Mouse (Mus musculus) myocyte (in vitro differentiated cells): ENCODE measurements at regions not wholly inside any gene's neighbourhood (a gene's known extent, or its start where the extent isn't known, plus 50 kb on each side); places are given as distances from the start of the nearest gene placed in this dataset.
A peak's percentile ranks its signal among the peaks of the same experiment; 100 is the strongest.

Source experiments
- H3K27me3 ChIP-seq: one replicate; pipeline ENCODE4 v1.6.1; 2011; ENCODE audit not compliant: control insufficient read depth, insufficient read depth, insufficient read length
- H3K36me3 ChIP-seq: one replicate; pipeline ENCODE4 v1.6.1; 2011; ENCODE audit not compliant: control insufficient read depth, insufficient read depth
- H3K4me2 ChIP-seq: one replicate; pipeline ENCODE4 v1.6.1; 2011; ENCODE audit warnings: low read depth, control low read depth
- H3K4me3 ChIP-seq: one replicate; pipeline ENCODE4 v1.5.1; 2011; ENCODE audit warnings: mild to moderate bottlenecking, control low read depth, moderate library complexity
- H3K79me2 ChIP-seq: one replicate; pipeline ENCODE4 v1.6.1; 2011; ENCODE audit not compliant: control insufficient read depth, insufficient read depth
- H3ac ChIP-seq: one replicate; pipeline ENCODE4 v1.6.1; 2011; ENCODE audit not compliant: control insufficient read depth, insufficient read length
- CEBPB ChIP-seq: IDR thresholded peaks from 2 replicates; pipeline ENCODE4 v1.6.1; 2011; ENCODE audit warnings: mild to moderate bottlenecking, moderate library complexity; ENCODE audit not compliant: poor library complexity, insufficient read depth, severe bottlenecking
- E2F4 ChIP-seq: IDR thresholded peaks from one replicate; pipeline ENCODE4 v1.6.1; 2011; ENCODE audit warnings: mild to moderate bottlenecking, control low read depth, moderate library complexity; ENCODE audit not compliant: insufficient read depth
- MAX ChIP-seq: IDR thresholded peaks from one replicate; pipeline ENCODE4 v1.6.1; 2011; ENCODE audit warnings: low read depth, mild to moderate bottlenecking, control low read depth
- MYOD1 ChIP-seq, 3 experiments: IDR thresholded peaks; one replicate each; pipeline ENCODE4 v1.6.1; 2011; ENCODE audit warnings: control low read depth in 2 of 3, low read depth in 2 of 3, mild to moderate bottlenecking in 2 of 3, moderate library complexity in 1 of 3; ENCODE audit not compliant: insufficient read length in 2 of 3, control insufficient read depth in 1 of 3
- MYOG ChIP-seq, 3 experiments: IDR thresholded peaks; one replicate each; pipeline ENCODE4 v1.6.1; 2011; ENCODE audit warnings: control low read depth in 2 of 3, low read depth in 2 of 3, mild to moderate bottlenecking in 2 of 3; ENCODE audit not compliant: insufficient read length in 2 of 3, control insufficient read depth in 1 of 3, insufficient read depth in 1 of 3
- POLR2A ChIP-seq: IDR thresholded peaks from one replicate; pipeline ENCODE4 v1.6.1; 2011; ENCODE audit warnings: low read depth, mild to moderate bottlenecking, control low read depth, moderate library complexity; ENCODE audit not compliant: insufficient read length
- POLR2AphosphoS2 ChIP-seq: IDR thresholded peaks from one replicate; pipeline ENCODE4 v1.6.1; 2011; ENCODE audit warnings: low read depth, control low read depth; ENCODE audit not compliant: insufficient read length
- REST ChIP-seq: IDR thresholded peaks from one replicate; pipeline ENCODE4 v1.6.1; 2011; ENCODE audit warnings: mild to moderate bottlenecking, control low read depth, moderate library complexity; ENCODE audit not compliant: insufficient read depth, insufficient read length
- SRF ChIP-seq: IDR thresholded peaks from one replicate; pipeline ENCODE4 v1.6.1; 2011; ENCODE audit warnings: low read depth; ENCODE audit not compliant: control insufficient read depth, insufficient read length
- TCF12 ChIP-seq: IDR thresholded peaks from one replicate; pipeline ENCODE4 v1.6.1; 2011; ENCODE audit warnings: mild to moderate bottlenecking, control low read depth; ENCODE audit not compliant: poor library complexity, insufficient read depth, severe bottlenecking
- TCF3 ChIP-seq: IDR thresholded peaks from one replicate; pipeline ENCODE4 v1.6.1; 2011; ENCODE audit warnings: low read depth, control low read depth; ENCODE audit not compliant: insufficient read length
- USF1 ChIP-seq: IDR thresholded peaks from one replicate; pipeline ENCODE4 v1.6.1; 2011; ENCODE audit warnings: low read depth, mild to moderate bottlenecking, control low read depth, moderate library complexity

DNA sequence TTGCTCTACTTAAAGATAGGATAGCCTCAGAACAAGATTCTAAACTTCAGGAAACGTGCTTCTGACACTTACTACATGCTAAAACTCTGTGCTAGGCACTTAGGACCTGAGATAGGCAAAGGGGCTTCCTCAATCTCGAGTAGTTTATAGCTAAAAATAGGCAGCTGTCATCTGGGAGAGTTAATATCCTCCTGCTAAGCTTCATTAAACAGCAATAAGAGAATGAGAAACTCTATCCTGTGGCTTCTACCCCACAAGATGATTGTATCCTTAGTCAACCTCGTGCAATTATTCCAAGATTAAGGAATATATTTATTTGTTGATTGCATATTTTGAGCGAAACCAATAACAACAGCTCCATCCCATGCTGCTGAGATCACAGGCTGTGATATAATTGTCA, 85.4 kb upstream of the Cav2 start:
- H3ac ChIP-seq, result no peak overlapping the region
- no peak for TF ChIP-seq POLR2AphosphoS2
- no peak for TF ChIP-seq SRF
- no peak for TF ChIP-seq POLR2A
- no peak for TF ChIP-seq TCF12
- TF ChIP-seq USF1, result no peak
- no peak for TF ChIP-seq MAX
- TF ChIP-seq REST, result no peak
- TF ChIP-seq E2F4, result no peak
- no peak for TF ChIP-seq CEBPB
- no peak for TF ChIP-seq TCF3
- no peak for TF ChIP-seq MYOD1 (IDR thresholded peaks at IDR 0.05; ENCODE audit: control insufficient read depth in 1 of 3, insufficient read length in 2 of 3, low read depth in 2 of 3)
- TF ChIP-seq MYOG (IDR thresholded peaks at IDR 0.05; ENCODE audit: control insufficient read depth in 1 of 3, insufficient read depth in 1 of 3, insufficient read length in 2 of 3, low read depth in 2 of 3), result no peak

DNA sequence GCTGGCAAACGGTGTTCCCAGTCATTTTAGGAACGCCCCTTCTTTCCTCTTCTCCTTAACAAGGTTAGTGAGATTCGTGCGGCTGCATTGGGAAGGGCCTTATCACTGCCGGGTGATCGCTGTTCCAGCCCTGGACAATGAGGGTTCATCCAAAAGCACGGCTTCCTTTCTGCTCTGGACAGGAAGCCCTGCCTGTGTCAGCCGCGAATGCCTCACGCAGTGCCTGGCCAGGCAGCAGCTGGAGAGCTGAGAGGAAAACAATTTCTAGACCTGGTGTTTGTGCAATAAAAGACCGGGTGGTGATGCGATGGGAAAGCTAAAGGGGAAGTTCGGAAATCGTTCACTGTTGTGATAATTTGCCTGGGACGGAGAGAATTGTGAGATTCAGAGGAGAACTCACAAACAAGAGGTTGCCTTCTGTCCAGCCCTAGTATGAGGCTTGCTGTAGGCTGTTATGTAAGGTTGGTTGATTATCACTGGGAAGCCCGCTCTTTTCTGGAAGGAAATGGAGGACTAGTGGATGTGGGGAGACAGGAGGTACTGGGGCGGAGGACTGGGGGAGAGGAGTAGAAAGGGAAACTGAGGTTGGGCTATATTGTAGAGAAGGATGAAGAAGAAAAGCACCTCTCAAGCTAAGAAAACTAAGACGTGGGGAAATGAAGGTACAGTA, 83.1 kb upstream of the Cav2 start:
- H3K4me3 ChIP-seq, result no peak overlapping the region
- no peak overlapping the region for H3ac ChIP-seq
- H3K27me3 ChIP-seq, result no peaks in the 10 kb centered on the region
- H3K36me3 ChIP-seq, result no peaks in the 10 kb centered on the region
- no peak overlapping the region for H3K4me2 ChIP-seq
- TF ChIP-seq CEBPB (no peak), POLR2AphosphoS2 (no peak), POLR2A (no peak), E2F4 (no peak), TCF12 (no peak), SRF (no peak), MYOG (IDR thresholded peaks at IDR 0.05; ENCODE audit: control insufficient read depth in 1 of 3, insufficient read depth in 1 of 3, insufficient read length in 2 of 3, low read depth in 2 of 3) (no peak), REST (no peak), MYOD1 (IDR thresholded peaks at IDR 0.05; ENCODE audit: control insufficient read depth in 1 of 3, insufficient read length in 2 of 3, low read depth in 2 of 3) (no peak), TCF3 (no peak), USF1 (no peak), MAX (no peak)
- no peaks in the 10 kb centered on the region for H3K79me2 ChIP-seq

More for the DNA sequence above, 85.4 kb upstream of the Cav2 start:
- H3K79me2 ChIP-seq, result no peaks in the 10 kb centered on the region
- no peaks in the 10 kb centered on the region for H3K36me3 ChIP-seq
- H3K4me2 ChIP-seq, result no peak overlapping the region
- H3K27me3 ChIP-seq, result no peaks in the 10 kb centered on the region
- no peak overlapping the region for H3K4me3 ChIP-seq

DNA sequence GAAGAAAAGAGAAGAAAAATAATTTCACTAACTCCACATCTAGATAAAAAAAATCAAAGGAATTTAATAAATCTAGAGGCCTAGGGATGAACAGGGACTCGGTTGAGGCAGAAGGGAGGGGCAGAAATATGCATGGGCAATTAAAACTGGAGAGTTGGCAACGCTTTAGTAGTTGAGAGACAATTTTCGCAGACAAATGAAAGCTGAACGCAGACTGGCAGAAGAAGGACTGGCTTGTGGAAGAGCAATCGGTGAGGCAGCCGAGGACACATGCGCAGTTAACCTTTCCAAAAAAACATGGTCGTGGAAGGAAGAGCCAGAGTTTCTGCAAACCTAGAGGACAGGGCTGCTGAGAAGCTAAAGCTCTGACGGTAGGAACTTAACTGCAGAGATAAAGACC, 82.1 kb upstream of the Cav2 start:
- H3K36me3 ChIP-seq, result no peaks in the 10 kb centered on the region
- no peak for TF ChIP-seq MYOD1 (IDR thresholded peaks at IDR 0.05; ENCODE audit: control insufficient read depth in 1 of 3, insufficient read length in 2 of 3, low read depth in 2 of 3)
- TF ChIP-seq USF1, result no peak
- TF ChIP-seq REST, result no peak
- no peak for TF ChIP-seq TCF3
- no peak for TF ChIP-seq MAX
- no peak for TF ChIP-seq SRF
- TF ChIP-seq POLR2A, result no peak
- TF ChIP-seq E2F4, result no peak
- TF ChIP-seq TCF12, result no peak
- no peak for TF ChIP-seq MYOG (IDR thresholded peaks at IDR 0.05; ENCODE audit: control insufficient read depth in 1 of 3, insufficient read depth in 1 of 3, insufficient read length in 2 of 3, low read depth in 2 of 3)
- TF ChIP-seq CEBPB, result no peak
- no peak for TF ChIP-seq POLR2AphosphoS2
- no peak overlapping the region for H3ac ChIP-seq
- H3K27me3 ChIP-seq, result no peaks in the 10 kb centered on the region
- no peak overlapping the region for H3K4me2 ChIP-seq
- no peak overlapping the region for H3K4me3 ChIP-seq
- no peaks in the 10 kb centered on the region for H3K79me2 ChIP-seq

DNA sequence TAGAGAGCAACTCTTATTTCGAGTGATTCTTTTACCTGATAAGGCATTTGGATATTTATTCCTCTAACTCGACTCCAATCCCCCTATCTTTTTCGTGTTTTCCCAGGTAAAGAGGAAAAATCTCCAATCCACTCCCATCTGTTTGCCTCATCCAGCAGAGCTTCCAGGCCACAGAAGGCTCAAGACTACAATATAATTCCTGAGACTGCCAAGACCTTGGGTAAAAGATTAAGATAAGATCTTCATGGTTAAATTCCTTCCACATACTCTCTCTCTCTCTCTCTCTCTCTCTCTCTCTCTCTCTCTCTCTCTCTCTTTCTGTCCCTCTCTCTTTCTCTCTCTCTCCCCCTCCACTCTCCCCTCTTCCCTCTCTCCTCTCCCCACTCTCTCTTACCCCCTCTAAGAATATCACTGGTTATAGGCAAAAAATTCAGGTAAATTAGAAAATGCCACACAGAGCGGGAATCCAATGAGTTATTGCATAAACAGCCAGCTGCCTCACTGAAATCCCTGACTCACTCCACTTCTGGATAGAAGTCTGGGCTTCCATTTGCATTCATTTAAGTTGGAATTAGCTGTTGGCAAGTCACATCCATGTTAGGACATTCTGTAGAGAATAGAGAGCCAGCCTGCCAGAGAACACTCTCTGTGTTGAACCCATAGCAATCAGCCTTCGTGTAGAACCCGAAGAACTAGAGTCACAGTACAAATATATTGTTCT, 78.9 kb upstream of the Cav2 start:
- TF ChIP-seq TCF3 (no peak), CEBPB (peak; percentile 64), POLR2AphosphoS2 (no peak), POLR2A (no peak)
- Histone ChIP-seq H3K4me3 (no peak overlapping the region), H3K27me3 (no peaks in the 10 kb centered on the region), H3K4me2 (peak overlapping the region; percentile 39), H3K36me3 (no peaks in the 10 kb centered on the region), H3ac (no peak overlapping the region), H3K79me2 (no peaks in the 10 kb centered on the region)

DNA sequence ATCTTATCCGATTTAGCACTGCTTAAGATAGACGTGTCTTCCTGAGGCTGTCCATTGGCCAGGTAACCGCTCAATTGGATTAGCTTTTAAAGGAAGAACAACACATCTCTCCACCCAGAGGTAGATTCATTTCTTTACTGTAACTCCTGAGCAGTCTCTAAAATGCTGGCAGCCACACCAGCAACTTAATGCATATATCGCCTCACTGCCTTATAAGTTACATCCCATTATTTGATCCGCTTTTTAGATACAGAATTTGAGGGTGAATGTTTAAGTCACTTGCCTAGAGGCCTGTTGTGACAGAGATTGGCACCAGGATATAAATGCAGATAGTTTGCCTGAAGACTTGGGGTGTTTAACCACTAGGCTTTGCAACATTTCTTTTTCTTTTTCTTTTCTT, 77.7 kb upstream of the Cav2 start:
- H3K4me2 ChIP-seq, result no peak overlapping the region
- H3K36me3 ChIP-seq, result no peaks in the 10 kb centered on the region
- TF ChIP-seq MYOD1 (IDR thresholded peaks at IDR 0.05; ENCODE audit: control insufficient read depth in 1 of 3, insufficient read length in 2 of 3, low read depth in 2 of 3) (no peak), SRF (no peak), MAX (no peak), POLR2AphosphoS2 (no peak), MYOG (IDR thresholded peaks at IDR 0.05; ENCODE audit: control insufficient read depth in 1 of 3, insufficient read depth in 1 of 3, insufficient read length in 2 of 3, low read depth in 2 of 3) (no peak), TCF12 (no peak), REST (no peak), POLR2A (no peak), CEBPB (no peak), USF1 (no peak), TCF3 (no peak), E2F4 (no peak)
- H3ac ChIP-seq, result no peak overlapping the region
- H3K27me3 ChIP-seq, result no peaks in the 10 kb centered on the region
- H3K79me2 ChIP-seq, result no peaks in the 10 kb centered on the region
- no peak overlapping the region for H3K4me3 ChIP-seq
